Mouse (Mus musculus): ENCODE data around the gene Zscan18.
"Not testable (repeated sequence)": the region's sequence is repeated elsewhere in the genome, so short reads cannot be mapped to it uniquely, and the experiment has no call there.

Zscan18 gene

DNA sequence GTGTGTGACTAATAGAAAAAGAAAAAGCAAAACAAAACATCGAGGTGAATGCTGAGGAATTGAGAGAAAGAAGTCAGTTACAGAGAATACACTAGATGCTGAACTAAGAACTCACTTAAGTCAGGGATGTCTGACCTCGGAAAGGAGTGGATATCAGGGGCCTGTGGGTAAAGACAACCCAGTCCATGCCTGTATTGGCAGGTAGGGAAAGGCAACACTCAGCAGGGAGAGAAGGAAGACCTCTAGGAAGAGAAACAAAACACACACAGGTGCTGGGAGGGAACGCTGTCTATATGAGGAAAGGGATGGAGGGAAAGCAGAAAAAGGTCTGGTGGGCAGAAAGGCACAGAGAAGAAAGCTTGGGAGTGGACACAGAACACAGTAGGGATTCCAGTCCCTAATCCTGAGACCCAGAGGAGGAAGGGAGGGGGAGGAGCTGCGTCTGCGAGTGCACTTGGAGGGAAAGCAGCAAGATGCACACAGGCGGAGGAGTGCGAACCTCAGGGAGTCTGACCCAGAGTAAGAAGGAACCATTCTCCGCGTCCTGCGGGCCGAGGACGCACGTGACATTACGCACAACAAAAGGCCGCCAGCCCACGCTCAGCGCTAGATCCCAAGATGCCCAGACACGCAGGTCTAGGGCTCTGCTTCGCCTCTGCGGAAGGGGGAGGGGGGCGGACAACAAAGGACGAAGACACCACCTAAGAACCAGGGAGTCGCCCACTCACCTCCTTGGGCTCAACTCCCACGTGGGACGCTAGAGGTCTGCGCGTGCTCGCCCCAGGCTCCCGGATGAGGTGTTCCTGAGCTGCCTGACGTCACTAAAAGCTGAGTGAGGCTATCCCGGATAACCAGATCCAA is at the start of gene Zscan18:
Zscan18 (minus strand) TSS at position 770 of the 861 bp plus-strand sequence.
- peak; percentile 85 for DNase-seq (ENCODE audit: low spot score)

DNA sequence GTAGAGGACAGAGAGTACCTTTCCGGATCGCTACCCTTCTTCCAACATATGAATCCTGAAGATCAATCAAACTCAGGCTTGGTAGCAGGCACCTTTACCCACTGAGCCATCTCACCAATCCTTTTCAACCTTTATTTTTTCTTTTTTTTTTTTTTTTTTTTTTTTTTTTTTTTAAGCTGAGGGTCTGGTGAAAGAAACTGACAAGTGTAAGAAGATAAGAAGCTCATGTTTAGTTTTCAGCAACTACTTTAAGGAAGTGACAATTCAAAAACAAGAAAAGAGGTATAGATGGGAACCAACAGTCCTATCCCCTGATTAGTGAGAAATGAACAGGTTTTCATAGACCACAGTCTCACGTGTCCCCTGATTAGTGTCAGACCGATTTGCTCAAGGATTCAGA is 32.3 kb upstream of the Zscan18 start:
- DNase-seq (ENCODE audit: low spot score): no peak

DNA sequence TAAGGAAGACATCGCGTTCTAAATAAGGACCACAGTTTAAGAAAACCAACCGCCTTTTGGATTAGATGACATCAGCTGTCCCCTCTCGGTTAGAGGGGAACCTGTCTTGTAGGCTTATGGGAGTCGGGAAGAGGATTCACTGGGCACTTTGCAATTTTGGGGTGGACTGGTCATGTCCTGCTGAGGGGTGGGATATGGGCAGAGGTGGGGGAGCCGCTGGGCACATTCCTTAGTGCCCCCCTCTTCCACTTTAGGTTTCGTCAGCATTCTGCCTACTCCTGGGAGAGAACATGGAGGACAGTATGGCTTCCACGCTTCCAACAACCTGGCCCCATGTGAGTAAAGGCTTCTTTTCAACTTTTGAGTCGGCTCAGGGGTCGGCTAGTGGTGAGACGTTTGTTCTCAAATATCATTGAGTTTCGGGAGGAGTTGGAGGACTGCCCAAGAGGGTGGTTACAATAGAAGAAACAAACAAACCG is 31.8 kb upstream of the Zscan18 start:
- DNase-seq (ENCODE audit: low spot score): no peak

DNA sequence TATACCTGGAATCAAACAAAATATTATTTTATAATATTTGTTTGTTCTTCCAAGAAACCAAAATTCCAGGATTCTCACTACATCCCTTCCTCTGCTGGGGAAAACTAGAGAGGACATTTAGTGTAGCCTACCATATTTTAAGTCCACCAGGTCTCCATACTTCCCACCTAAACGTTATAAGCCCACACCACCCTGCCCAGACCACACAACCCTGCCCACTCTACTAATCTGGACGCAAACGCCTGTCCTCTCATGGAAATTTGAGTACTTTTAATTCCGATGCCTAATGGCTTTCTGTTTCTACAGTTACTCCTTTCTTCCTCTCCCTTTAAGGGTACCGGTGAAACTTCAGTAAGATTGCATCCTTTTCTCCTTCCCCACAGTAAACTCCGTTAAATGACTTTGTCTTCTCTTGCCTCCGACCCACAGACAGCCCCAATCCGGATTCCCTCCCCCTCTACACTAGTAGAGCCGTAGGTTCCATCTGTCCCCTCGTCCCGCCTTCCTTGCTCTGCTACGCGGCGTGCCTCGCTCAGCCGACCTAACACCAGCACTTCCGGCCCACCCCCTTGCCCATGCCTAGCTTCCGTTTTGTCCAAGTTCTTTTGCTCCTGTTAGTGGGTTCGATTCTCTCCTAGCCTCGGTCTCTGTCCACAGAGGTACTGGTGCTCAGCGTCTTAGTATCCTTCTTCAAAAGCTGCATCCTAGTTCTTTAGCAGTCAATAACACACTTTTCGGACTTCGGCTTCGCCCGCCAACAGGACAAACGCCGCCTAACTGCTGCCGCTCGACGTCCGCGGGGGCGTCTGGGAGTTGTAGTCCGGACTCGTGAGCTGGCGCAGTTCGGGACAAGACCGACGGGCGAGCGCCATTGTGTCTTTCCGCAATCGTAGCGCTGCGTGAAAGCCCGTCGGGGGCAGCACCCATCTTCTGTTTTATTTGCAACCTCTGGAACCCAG is 31.0 kb upstream of the Zscan18 start, which contains the start of gene Zfp110:
Zfp110 (plus strand) TSS at position 600 of the 959 bp plus-strand sequence.
- DNase-seq (ENCODE audit: low spot score): peak; percentile 95

DNA sequence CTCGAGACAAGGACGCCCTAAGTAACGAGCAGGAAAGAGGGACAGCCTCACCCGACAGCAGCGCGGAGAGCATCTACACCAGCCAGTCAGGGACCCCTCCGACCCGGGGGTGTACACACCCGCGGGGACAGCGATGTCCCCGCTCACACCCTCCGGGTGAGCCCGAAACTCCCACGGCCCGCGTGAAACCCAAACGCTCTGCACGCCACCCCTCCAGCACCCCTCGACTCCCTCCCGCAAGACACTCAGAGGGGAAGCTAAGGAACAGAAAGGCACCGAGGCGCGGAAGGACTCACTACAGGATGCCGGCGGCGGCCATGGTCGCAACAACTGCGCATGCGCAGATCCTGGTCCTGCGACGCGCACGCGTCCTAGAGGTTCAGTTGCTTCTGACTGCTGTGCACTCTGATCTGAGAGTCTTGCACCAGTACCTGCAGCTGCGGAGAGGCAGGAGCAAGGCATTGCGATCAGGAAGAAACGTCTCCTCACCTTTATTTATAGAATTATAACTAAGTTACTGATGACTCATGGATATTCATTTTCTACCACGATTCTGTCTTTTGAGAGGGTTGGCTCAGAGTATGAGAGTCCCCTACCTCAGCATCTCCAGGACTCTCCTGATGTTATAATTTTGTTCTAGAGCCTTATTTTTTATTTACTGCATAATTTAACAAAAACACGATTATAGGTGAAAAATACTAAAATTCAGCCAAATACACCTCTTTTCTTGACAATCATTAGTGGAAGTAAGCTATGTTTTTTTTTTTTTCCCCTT is 15.3 kb upstream of the Zscan18 start, which contains the start of gene Zfp329:
Zfp329 (minus strand) TSS at position 338 of the 775 bp plus-strand sequence.
- peak; percentile 89 for DNase-seq (ENCODE audit: low spot score)

DNA sequence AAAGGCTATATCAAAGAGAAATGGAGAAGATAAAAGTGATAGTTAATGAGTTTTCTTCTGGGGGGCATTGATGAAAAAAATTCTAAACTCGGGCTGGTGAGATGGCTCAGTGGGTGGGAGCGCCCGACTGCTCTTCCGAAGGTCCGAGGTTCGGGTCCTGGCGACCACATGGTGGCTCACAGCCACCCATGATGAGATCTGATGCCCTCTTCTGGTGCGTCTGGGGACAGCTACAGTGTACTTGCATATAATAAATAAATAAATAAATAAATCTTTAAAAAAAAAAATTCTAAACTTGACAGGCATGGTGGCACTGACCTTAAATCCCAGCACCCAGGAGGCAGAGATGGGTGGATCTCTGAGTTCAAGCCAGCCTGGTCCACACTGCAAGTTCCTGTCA is 12.1 kb upstream of the Zscan18 start:
- no peak for DNase-seq (ENCODE audit: low spot score)

DNA sequence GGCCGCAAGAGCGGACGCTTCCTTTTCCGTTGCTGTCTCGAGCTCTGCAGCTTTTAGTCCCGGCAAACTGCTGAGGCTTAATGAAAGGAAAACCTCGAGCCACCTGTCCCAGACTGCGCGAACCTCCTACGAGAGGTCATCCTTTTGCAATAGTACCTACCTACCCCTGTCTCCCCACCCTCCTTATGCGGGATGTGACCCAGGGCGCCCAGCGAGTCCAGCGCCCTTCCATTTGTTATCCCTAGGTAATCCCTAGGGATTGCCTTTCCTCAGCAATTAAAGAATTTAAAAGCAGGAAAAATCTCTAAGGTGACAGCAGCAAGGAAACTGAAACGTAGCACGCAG is 264 bp upstream of the Zscan18 start:
- DNase-seq (ENCODE audit: low spot score): no peak

DNA sequence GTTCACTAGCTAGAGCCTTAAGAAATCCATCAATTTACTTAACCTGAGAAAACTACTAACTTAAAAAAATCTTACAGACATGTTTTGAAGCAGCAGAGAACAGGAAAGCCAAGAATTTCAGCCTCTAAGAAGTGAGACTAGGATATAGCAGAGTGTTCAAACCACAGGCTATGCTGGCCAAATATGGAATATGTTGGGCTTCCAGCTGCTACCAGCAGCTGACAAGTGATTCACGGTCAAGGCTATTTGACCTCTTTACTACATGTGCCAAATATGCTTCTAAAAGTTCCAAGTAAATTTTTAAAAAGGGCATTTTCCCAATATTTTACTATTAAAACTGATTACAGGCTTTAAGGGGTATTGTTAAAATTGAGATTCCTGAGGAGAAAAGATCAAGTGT is 3.9 kb downstream of the Zscan18 start:
- DNase-seq (ENCODE audit: low spot score): no peak

DNA sequence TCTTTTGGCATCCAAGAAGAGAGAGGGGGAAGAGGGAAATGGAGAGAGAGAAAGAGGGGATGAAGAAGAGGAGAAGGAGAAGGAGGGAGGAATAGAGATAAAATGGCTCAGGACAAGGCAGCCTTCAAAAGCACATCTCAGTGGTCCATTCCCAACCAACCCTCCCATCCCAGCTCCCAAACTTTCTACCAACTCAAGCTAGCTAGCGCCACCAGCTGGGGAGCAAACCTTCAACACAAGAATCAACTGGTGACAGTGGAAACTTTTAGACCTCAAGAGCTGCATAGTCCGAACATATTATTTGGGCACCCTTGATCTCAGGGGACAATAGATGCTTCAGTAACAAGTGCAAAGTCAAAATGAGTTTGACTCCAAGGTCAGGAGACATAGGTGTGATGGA is 5.5 kb downstream of the Zscan18 start:
- no peak for DNase-seq (ENCODE audit: low spot score)

DNA sequence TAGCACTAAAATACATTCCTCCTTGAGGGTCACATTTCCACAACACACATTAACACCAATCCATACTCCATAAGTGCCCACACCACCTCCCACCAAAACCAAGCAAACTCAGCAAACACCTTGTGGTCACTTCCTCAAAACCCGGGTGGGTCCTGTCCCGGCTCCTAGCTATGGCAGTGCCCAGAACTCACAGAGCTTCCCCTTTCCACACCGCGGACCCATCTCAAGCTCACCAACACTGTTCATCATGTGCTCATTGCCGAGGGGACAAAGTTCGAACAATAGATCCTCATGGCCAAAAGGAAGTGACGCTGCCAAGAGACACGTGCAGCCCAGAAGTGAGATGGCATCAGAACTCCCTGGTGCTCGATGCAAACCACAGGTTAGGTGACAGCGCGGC is 10.8 kb downstream of the Zscan18 start:
- DNase-seq (ENCODE audit: low spot score): not testable (repeated sequence)

DNA sequence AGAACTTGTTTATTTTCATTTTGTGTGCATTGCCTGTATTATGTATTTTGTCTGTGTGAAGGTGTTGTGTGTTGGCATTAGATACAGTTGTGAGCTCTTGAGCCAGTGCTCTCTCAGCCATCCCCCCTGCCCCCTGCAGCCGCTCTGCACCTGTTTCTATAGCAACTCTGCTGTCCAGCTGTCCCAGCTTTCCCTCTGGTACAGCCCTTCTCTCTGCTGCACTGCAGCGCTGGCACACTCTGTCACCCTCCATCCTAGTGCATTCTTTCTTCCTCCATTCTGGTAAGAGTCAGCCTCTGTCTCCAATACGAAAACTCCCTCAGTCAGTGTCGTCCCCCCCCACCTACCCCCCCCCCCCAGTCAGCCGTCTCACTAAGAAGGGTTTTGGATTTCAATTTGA is 15.4 kb downstream of the Zscan18 start:
- DNase-seq (ENCODE audit: low spot score): no peak

DNA sequence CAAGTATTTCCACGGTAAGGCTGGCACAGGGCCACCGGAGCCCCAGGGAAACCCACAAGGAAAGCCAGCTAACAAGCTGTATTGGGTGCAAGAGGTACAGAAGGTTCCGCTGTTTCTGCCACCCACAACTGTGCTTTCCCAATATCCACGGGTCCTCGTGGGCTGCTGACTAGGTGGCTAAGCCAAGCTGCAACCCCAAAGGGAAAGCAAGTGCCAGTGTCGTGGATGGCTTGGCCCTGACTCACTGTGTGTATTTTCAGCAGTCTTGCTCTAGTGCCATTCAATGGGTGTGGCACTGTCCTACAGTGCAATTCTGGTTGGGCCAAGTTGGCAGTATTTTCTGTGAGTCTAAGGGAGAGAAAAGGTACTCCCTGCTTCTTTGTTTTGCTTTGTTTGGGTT is 16.1 kb downstream of the Zscan18 start:
- no peak for DNase-seq (ENCODE audit: low spot score)

DNA sequence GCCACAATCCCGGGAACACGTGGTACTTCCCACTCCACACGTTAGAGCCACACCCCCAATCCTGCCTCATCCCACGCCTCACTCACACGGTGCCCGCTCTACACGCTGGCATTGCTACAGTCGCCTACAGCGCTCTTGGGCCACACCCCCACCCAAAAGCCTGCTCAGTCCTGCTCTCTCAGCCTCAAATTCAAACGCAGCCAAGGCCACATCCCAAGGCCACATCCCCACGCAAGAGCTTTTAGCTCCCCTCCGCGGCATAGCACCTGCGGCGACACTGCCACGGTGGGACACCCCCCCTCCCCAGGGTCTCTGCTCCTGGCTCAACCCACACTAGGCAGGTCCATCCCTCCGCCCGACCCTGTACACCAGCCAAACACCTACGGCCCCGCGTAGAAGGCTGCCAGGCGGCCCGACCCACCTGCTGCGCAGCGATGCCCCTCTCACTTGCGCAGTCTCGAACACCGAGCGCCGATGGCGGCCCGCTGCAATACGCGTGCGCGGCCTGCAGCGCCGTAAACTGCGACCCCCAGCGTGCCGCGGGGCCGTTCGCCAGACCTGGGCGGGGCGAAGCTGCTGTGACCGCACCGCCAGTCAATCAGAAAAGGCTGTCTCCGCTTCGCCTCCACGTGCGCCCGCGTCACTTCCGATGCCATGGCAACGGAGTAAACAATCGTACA is 23.1 kb downstream of the Zscan18 start:
- DNase-seq (ENCODE audit: low spot score): peak; percentile 80

DNA sequence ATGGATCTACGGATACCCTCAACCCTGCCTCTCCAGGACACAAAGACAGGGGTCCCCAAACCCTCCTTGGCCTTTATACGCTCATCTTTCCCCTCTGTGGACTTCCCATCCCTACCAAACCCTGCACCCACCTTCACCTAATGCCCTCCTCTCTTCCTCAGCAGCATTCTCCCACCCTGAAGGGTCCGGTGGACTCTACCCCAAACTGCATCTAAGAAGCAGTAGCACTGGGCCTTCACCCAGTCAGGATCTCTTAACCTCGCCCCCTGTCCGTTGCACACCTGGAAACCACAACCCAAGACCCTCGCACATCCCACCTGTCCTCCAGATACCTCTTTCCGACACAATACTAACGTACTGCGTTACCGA is 23.7 kb downstream of the Zscan18 start:
- peak; percentile 4 for DNase-seq (ENCODE audit: low spot score)

DNA sequence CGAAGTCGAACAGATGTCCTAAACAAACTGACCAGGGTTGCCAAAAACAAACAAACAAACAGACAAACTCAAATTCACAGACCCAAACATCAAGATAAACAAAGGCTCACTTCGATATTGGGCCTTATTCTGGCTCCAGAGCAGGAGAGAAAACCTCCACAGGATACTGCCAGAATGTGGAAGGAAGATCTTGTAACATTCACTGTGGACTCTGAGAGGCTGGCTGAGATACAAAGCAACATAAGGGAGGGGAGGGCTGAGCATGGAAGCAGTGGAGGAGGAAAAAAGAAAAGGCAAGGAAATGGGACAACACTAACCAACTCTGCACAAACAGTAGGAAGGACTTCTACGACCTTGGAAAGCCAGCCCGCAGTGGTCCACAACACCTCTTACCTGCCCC is 24.3 kb downstream of the Zscan18 start:
- DNase-seq (ENCODE audit: low spot score): no peak

DNA sequence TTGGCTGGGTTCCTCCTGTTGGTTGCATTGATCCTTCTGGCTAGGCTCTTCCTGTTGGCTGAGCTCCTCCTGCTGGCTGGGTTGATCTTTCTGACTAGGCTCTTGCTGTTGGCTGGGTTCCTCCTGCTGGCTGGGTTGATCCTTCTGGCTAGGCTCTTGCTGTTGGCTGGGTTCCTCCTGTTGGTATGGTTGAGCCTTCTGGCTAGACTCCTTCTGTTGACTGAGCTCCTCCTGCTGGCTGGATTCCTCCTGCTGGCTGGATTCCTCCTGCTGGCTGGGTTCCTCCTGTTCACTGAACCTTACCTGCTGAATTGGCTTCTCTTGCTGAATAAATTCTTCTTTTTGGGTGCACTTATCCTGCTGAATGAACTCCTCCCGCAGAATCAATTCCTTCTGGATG is 28.8 kb downstream of the Zscan18 start:
- DNase-seq (ENCODE audit: low spot score): no peak

DNA sequence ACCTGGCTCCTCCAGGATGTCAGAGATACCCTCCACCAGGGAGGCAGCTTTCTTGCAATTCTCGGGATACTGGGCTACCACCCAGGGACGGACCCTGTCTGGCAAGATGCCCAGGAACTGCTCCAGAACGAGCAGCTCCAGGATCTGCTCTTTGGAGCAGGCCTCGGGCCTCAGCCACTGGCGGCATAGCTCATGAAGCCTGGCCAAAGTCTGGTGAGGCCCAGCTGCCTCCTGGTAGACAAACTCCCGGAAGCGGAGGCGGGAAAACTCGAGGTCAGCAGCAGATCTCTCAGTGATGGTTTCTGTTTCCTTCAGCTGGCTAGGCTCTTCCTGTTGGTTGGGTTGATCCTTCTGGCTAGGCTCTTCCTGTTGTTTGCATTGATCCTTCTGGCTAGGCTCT is 29.3 kb downstream of the Zscan18 start:
- no peak for DNase-seq (ENCODE audit: low spot score)

DNA sequence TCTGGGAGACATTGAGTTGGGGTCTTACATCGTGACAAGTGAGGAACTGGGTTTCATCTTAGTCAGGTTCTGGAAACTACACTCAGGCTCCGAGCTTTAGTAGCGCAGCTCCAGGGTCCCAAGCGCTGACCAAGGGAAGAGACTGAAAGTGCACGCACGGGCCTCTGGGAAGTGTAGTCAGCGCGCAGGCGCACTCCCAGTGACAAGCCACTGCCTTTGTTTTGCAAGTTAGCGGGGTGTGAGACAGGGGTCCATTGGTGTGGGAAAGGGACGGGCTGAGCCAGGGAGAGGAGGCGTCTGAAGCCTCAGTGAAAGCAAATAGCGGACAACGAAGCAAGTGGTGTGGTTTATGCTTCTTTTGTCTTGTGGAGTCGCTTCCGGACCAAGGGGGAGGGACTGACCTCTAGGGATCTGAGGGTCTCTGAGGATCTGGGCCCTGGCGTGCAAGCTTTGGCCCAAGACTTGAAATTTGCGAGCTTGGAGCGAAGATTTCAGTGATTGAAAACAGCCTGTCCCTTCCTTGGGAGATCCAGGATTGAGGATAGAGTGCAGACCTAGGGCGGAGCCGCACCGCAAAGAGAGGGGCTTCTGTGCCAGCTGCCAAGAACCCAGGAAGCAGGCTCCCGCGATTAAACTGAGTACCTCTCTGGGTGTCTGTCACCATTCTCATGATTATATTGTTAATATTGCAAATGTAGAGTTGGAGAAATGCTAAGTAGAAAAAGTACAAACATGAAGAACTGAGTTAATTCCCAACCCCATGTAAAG is 53.8 kb downstream of the Zscan18 start:
- DNase-seq (ENCODE audit: low spot score): peak; percentile 13

DNA sequence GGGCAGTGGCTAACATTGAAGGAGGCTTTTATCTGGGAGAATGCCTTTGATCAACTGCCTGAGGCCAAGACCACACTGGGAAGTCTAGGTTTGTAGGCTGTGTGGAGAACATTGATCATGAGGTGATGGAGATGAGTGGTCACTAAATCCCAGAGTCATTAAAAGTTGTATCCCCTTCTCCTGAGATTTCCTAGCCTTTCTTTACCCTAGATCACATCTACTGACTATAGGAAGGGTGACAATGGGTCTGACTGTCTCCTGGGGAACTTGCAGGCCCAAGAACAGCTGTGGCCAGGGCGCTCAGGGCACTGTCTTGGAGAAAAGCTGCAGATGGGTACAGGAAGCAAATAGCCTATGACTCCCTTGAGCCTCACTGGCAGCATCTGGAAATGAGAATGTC is 68.5 kb downstream of the Zscan18 start, which contains the start of gene Vmn2r56:
Vmn2r56 (minus strand) TSS at position 101 of the 400 bp plus-strand sequence.
- DNase-seq (ENCODE audit: low spot score): no peak
